In genomic region chr8:44975113-44975512, GRCm38 (mm10) we compare ENCODE assay signal across 18 mouse cellular contexts. TPM values are rescaled to one million over a fixed set of nuclear protein-coding genes. Genes with fewer than 3 reads are reported as not detected.
DNase-seq lines count a peak whose midpoint lies in the region; TF ChIP-seq lines count a peak whose summit lies in the region.
"Had no signal": no experiment of that assay in that cellular context is flagged by ENCODE, and none has a peak within 500 bp of the region (broad histone marks: within the 10 kb centered on the region; RNA-seq: fewer than 3 reads in every experiment).

No protein-coding gene starts in this region.

- no peaks in the 10 kb centered on the region for H3K27me3 ChIP-seq in testis, adult 2 months (ENCODE audit: control insufficient read depth, insufficient read depth, low read length)
- no peaks in the 10 kb centered on the region for H3K27me3 ChIP-seq in hindbrain, embryonic 10.5 days (ENCODE audit: insufficient read depth, poor library complexity, severe bottlenecking)
- H3K27me3 ChIP-seq in midbrain, embryonic 10.5 days (ENCODE audit: low read depth, poor library complexity, severe bottlenecking), result no peaks in the 10 kb centered on the region
- H3K27me3 ChIP-seq: CH12.LX; embryonic facial prominence, embryonic 15.5 days; midbrain, embryonic 15.5 days had no signal

- peak overlapping the region; percentile 50 for H3K27ac ChIP-seq in testis, adult 2 months (ENCODE audit: control insufficient read depth, insufficient read depth, low read depth, low read length)
- H3K27ac ChIP-seq in hindbrain, embryonic 10.5 days, result no peak overlapping the region
- H3K27ac ChIP-seq in midbrain, embryonic 10.5 days (replicated peaks), result no peak overlapping the region
- H3K27ac ChIP-seq: embryonic facial prominence, embryonic 15.5 days; forebrain, embryonic 12.5 days; hindbrain, embryonic 14.5 days; liver, embryonic 14.5 days; midbrain, embryonic 15.5 days had no signal

- DNase-seq in heart, adult 11 months, result peak; percentile 41
- DNase-seq in heart, postnatal 14 days, result no peak
- DNase-seq in kidney, adult 9 months, result peak; percentile 36
- DNase-seq in kidney, adult 8-10 months, result no peak
- DNase-seq in testis, postnatal 10 days (ENCODE audit: low spot score), result no peak
- no peak for DNase-seq in hindbrain, embryonic 10.5 days (ENCODE audit: low spot score)
- DNase-seq in midbrain, embryonic 10.5 days (ENCODE audit: low spot score), result no peak
- DNase-seq: adrenal gland, postnatal 10 days; cerebellum, adult 18-20 months; right cerebral cortex, postnatal 4 days; thymus, postnatal 36 days had no signal

- no peaks in the 10 kb centered on the region for H3K9me3 ChIP-seq in hindbrain, embryonic 10.5 days
- H3K9me3 ChIP-seq in midbrain, embryonic 10.5 days (replicated peaks), result no peaks in the 10 kb centered on the region
- H3K9me3 ChIP-seq: embryonic facial prominence, embryonic 15.5 days; forebrain, embryonic 12.5 days; midbrain, embryonic 15.5 days had no signal

- TF ChIP-seq CTCF in testis, adult 2 months (IDR thresholded peaks at IDR 0.05; ENCODE audit: control insufficient read depth, insufficient read depth, insufficient replicate concordance, low read depth, low read length), result no peak

- WGBS in hindbrain, embryonic 10.5 days, result 66% methylated on average over 9 of the region's 9 CpGs
- 68% methylated on average over 9 of the region's 9 CpGs for WGBS in midbrain, embryonic 10.5 days

- no peak for TF ChIP-seq POLR2A in testis, adult 2 months (IDR thresholded peaks at IDR 0.05; ENCODE audit: control insufficient read depth, low read depth, low read length)

- intact Hi-C loops in heart, postnatal 14 days (cut with DNase I), result no loop called here

- no peaks in the 10 kb centered on the region for H3K36me3 ChIP-seq in testis, adult 2 months (ENCODE audit: control insufficient read depth, insufficient read depth, low read length)
- 0 out of 2 replicates have a peak, but pooled peaks cover 3% of the 10 kb centered on the region for H3K36me3 ChIP-seq in hindbrain, embryonic 10.5 days
- 0 out of 2 replicates have a peak, but pooled peaks cover 7% of the 10 kb centered on the region for H3K36me3 ChIP-seq in midbrain, embryonic 10.5 days
- H3K36me3 ChIP-seq: embryonic facial prominence, embryonic 15.5 days; forebrain, embryonic 12.5 days; midbrain, embryonic 15.5 days had no signal

- no peak overlapping the region for H3K4me3 ChIP-seq in testis, adult 2 months (ENCODE audit: control insufficient read depth, low read depth, low read length)
- no peak overlapping the region for H3K4me3 ChIP-seq in hindbrain, embryonic 10.5 days
- no peak overlapping the region for H3K4me3 ChIP-seq in midbrain, embryonic 10.5 days
- H3K4me3 ChIP-seq: embryonic facial prominence, embryonic 15.5 days; forebrain, embryonic 12.5 days; midbrain, embryonic 15.5 days had no signal

- H3K4me1 ChIP-seq in testis, adult 2 months (ENCODE audit: control insufficient read depth, insufficient read depth, low read length), result peaks cover 8% of the 10 kb centered on the region
- H3K4me1 ChIP-seq in hindbrain, embryonic 10.5 days (replicated peaks), result peaks cover 62% of the 10 kb centered on the region
- peaks cover 80% of the 10 kb centered on the region for H3K4me1 ChIP-seq in midbrain, embryonic 10.5 days

RNA-seq across cellular contexts. Expression of gene Fat1, which starts 39.9 kb away (rescaled TPM):
- 10 to 100 TPM; 23.6 to 24.9 TPM for total RNA-seq in heart, postnatal 14 days (2021)
- polyA plus RNA-seq in testis, adult 2 months (2012; rRNA removed), result 9.1 and 10.4 TPM in 2 replicates
- 12.5 and 15.7 TPM in 2 replicates for polyA plus RNA-seq in hindbrain, embryonic 10.5 days (2016; fragmentation: Nextera tagmentation; extraction: Ambion mirVana)
- polyA plus RNA-seq in midbrain, embryonic 10.5 days (2016; fragmentation: Nextera tagmentation; extraction: Ambion mirVana), result 13.2 and 15.6 TPM in 2 replicates

Comparison
In these comparisons a context has a peak if more than half of its experiments do, and no peak if none do; other contexts are left out.
1. DNase-seq: peak in heart, adult 11 months (single experiment) and kidney, adult 9 months (single experiment); none in heart, postnatal 14 days (0 of 2), kidney, adult 8-10 months (0 of 2), testis, postnatal 10 days (single experiment), hindbrain, embryonic 10.5 days (single experiment) and midbrain, embryonic 10.5 days (single experiment).